Mouse (Mus musculus) bone marrow, adult 2 months (tissue): ENCODE results near the gene Fbxl21.

Experiments
- CTCF ChIP-seq: fragments of 200-500 bp; IDR thresholded peaks from 2 replicates; pipeline ENCODE4 v1.5.1; 2011; ENCODE audit warnings: low read length, control low read depth; ENCODE audit not compliant: control insufficient read depth, insufficient read depth
- POLR2A ChIP-seq: fragments of 200-500 bp; IDR thresholded peaks from 2 replicates; pipeline ENCODE4 v1.6.1; 2011; ENCODE audit warnings: low read depth, mild to moderate bottlenecking, control low read depth, low read length, borderline replicate concordance; ENCODE audit not compliant: control insufficient read depth

DNA sequence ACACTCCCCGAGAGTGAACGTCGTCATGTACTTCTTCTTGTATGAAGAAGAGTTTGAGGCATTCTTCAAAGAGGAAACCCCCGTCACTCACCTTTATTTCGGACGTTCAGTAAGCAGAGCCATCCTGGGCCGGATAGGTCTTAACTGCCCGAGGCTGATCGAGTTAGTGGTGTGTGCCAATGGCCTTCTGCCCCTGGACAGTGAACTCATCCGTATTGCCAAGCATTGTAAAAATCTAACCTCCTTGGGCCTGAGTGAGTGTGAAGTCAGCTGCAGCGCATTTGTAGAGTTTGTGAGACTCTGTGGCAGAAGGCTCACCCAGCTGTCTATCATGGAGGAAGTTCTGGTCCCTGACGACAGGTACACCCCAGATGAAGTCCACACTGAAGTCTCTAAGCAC, 14.8 kb downstream of the Fbxl21 start:
- no peak for TF ChIP-seq CTCF
- TF ChIP-seq POLR2A, result no peak
